Mouse (Mus musculus): ENCODE measurements around the gene Gm10192. TPM values are rescaled to one million over a fixed set of nuclear protein-coding genes. Genes with fewer than 3 reads are reported as not detected.
"Not testable (repeated sequence)": the region's sequence is repeated elsewhere in the genome, so short reads cannot be mapped to it uniquely, and the experiment has no call there.

The Gm10192 gene
- not detected in 2 replicates for polyA plus RNA-seq (2015; fragmentation: Nextera tagmentation; extraction: Ambion mirVana)

DNA sequence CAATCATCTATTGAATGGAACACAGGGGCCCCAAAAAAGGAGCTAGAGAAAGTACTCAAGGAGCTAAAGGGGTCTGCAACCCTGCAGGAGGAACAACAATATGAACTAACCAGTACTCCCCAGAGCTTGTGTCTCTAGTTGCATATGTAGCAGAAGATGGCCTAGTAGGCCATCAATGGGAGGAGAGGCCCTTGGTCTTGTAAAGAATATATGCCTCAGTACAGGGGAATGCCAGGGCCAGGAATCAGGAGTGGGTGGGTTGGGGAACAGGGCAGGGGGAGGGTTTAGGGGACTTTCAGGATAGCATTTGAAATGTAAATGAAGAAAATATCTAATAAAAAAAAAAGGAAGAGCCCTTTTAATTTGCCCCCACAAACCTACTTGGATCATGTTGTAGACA, at the start of gene Gm10192:
Gene Gm10192, minus strand, starts transcription at position 101 of the 400 bp plus-strand sequence.
- not testable (repeated sequence) for H3K4me2 ChIP-seq; H3K36me3 ChIP-seq; H3K27ac ChIP-seq; H3K4me1 ChIP-seq; H3K9ac ChIP-seq; H3K27me3 ChIP-seq; H3K4me3 ChIP-seq; H3K9me3 ChIP-seq; ATAC-seq (ENCODE audit: insufficient number of reproducible peaks, low FRiP score, low TSS enrichment, low read depth)

DNA sequence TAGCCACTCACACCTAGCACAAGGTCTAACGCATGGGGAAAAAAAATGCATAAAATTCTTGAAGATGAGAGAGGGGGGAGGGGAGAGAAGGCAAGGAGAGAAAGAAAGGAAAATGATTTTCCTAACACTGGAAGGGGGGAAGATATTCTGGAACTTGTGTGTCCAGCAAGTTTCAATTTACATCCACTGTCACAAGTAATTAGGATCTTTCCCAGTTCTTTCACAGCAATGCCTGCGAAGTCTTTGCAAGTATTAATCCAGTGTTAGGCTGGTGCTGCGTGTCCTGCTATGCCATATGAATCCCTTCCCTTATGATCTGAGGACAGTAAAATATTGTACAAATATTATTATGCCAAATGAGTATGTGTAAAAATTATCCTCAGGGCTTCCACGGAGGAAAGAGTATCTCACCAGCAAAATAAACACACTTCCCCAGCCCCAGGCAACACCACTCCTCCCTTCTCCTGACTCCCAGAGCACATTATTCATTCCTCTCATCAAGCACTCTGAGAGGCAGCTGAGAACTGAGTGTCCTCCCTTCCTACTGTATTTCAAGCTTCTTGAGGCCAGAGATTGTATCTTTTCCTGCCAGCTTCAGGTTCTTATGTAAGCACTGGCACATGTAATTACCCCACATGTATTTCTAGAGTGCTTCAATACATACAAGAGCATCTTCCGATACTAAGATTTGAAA, 47.6 kb upstream of the Gm10192 start:
- Histone ChIP-seq H3K4me3 (no peak overlapping the region), H3K27me3 (no peaks in the 10 kb centered on the region), H3K4me2 (no peak overlapping the region), H3K9ac (no peak overlapping the region), H3K36me3 (no peaks in the 10 kb centered on the region), H3K9me3 (no peaks in the 10 kb centered on the region), H3K27ac (no peak overlapping the region), H3K4me1 (no peaks in the 10 kb centered on the region)
- WGBS, result 57% methylated on average over 5 of the region's 5 CpGs
- no peak for ATAC-seq (ENCODE audit: insufficient number of reproducible peaks, low FRiP score, low TSS enrichment, low read depth)

GRCm38 (mm10) chr4:97219701-97220100, 36.7 kb upstream of the Gm10192 start:
- no peak for ATAC-seq (ENCODE audit: insufficient number of reproducible peaks, low FRiP score, low TSS enrichment, low read depth)
- WGBS, result 88% methylated on average over 2 of the region's 2 CpGs

GRCm38 (mm10) chr4:97217906-97218305, 34.9 kb upstream of the Gm10192 start:
- 83% methylated on average over 1 of the region's 1 CpGs for WGBS
- Histone ChIP-seq H3K27ac (no peak overlapping the region), H3K4me2 (no peak overlapping the region), H3K36me3 (no peaks in the 10 kb centered on the region), H3K27me3 (no peaks in the 10 kb centered on the region), H3K4me1 (no peaks in the 10 kb centered on the region), H3K4me3 (no peak overlapping the region), H3K9ac (no peak overlapping the region), H3K9me3 (no peaks in the 10 kb centered on the region)
- no peak for ATAC-seq (ENCODE audit: insufficient number of reproducible peaks, low FRiP score, low TSS enrichment, low read depth)

More at GRCm38 (mm10) chr4:97219701-97220100, 36.7 kb upstream of the Gm10192 start:
- H3K27ac ChIP-seq, result no peak overlapping the region
- H3K27me3 ChIP-seq, result no peaks in the 10 kb centered on the region
- H3K4me1 ChIP-seq, result no peaks in the 10 kb centered on the region
- no peak overlapping the region for H3K9ac ChIP-seq
- no peaks in the 10 kb centered on the region for H3K9me3 ChIP-seq
- H3K36me3 ChIP-seq, result no peaks in the 10 kb centered on the region
- H3K4me3 ChIP-seq, result no peak overlapping the region
- H3K4me2 ChIP-seq, result no peak overlapping the region

DNA sequence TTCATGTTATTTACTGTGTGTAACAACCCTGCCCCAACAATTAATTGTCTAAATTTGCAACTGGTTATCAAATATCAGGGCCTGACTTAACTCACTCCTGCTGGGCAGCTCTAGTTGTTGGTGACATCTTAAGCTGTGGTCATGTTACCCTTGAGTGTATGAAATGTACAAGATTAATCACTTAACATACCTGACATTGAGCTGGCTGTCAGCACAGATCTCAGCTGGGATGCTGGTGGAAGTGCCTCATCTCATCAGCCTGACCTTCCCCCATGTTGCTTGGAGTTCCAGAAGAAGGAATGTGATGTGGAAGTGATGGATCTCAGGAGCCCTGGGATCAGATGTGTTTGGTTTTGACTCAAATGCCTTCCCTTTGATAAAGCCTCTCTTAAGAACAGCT, 29.5 kb upstream of the Gm10192 start:
- no peaks in the 10 kb centered on the region for H3K36me3 ChIP-seq
- no peaks in the 10 kb centered on the region for H3K9me3 ChIP-seq
- ATAC-seq (ENCODE audit: insufficient number of reproducible peaks, low FRiP score, low TSS enrichment, low read depth), result no peak
- H3K4me2 ChIP-seq, result no peak overlapping the region
- H3K27ac ChIP-seq, result no peak overlapping the region
- H3K4me3 ChIP-seq, result no peak overlapping the region
- H3K4me1 ChIP-seq, result no peaks in the 10 kb centered on the region
- H3K27me3 ChIP-seq, result no peaks in the 10 kb centered on the region
- H3K9ac ChIP-seq, result no peak overlapping the region

DNA sequence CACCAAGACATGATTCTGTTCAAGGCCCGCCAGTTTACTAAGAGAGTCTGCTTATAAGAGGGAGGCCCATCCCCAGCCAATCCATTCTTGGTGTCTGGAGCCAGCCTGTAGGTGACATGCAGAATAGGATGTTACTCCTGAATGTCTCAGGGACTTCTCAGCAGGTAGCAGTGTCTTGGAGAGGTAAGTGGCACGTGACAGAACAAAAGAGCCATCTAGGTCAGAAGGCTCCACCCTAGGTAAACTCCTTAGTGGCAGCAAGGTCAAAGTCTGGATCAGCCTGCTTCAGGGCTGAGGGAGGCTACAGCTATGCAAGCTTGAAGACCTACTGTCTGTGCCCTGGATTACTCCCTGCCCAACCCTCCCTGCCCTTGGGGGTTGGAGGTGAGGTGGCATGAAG, 20.0 kb upstream of the Gm10192 start:
- H3K27me3 ChIP-seq; H3K36me3 ChIP-seq; H3K4me2 ChIP-seq; H3K9ac ChIP-seq; H3K9me3 ChIP-seq; ATAC-seq (ENCODE audit: insufficient number of reproducible peaks, low FRiP score, low TSS enrichment, low read depth); H3K4me3 ChIP-seq; H3K27ac ChIP-seq; H3K4me1 ChIP-seq: not testable (repeated sequence)
- 76% methylated on average over 2 of the region's 2 CpGs for WGBS

DNA sequence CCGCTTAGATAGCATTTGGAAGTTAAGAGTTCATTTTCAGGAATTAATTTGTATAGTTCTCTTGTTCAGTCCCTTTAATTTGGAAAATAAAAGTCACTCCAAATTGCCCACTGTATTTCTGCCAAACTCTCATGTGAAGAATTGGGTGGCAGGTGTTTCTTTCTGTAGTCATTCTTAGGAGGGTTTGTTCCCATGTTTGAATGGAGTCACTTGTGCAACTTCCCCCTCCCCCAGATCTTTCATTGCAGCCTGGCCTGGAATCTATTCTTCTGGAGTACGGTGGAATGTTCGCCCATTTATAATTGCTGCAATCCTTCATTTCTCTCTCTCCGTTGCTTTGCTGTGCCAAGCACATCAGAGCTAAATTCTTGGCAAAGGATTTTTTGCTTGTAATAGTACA, 10.2 kb upstream of the Gm10192 start:
- WGBS, result 24% methylated on average over 4 of the region's 4 CpGs
- no peaks in the 10 kb centered on the region for H3K9me3 ChIP-seq
- no peak overlapping the region for H3K27ac ChIP-seq
- H3K27me3 ChIP-seq, result no peaks in the 10 kb centered on the region
- no peak for ATAC-seq (ENCODE audit: insufficient number of reproducible peaks, low FRiP score, low TSS enrichment, low read depth)
- H3K36me3 ChIP-seq, result no peaks in the 10 kb centered on the region
- no peaks in the 10 kb centered on the region for H3K4me1 ChIP-seq
- no peak overlapping the region for H3K4me2 ChIP-seq
- no peak overlapping the region for H3K9ac ChIP-seq
- H3K4me3 ChIP-seq, result no peak overlapping the region

- Histone ChIP-seq H3K4me2 (no peak overlapping the region), H3K4me1 (no peaks in the 10 kb centered on the region), H3K36me3 (no peaks in the 10 kb centered on the region), H3K9me3 (no peaks in the 10 kb centered on the region), H3K9ac (no peak overlapping the region), H3K27ac (no peak overlapping the region), H3K27me3 (no peaks in the 10 kb centered on the region), H3K4me3 (no peak overlapping the region)
- WGBS, result 83% methylated on average over 2 of the region's 2 CpGs
- no peak for ATAC-seq (ENCODE audit: insufficient number of reproducible peaks, low FRiP score, low TSS enrichment, low read depth)
These were observed 9.6 kb upstream of the Gm10192 start for GRCm38 (mm10) chr4:97192601-97193000.

DNA sequence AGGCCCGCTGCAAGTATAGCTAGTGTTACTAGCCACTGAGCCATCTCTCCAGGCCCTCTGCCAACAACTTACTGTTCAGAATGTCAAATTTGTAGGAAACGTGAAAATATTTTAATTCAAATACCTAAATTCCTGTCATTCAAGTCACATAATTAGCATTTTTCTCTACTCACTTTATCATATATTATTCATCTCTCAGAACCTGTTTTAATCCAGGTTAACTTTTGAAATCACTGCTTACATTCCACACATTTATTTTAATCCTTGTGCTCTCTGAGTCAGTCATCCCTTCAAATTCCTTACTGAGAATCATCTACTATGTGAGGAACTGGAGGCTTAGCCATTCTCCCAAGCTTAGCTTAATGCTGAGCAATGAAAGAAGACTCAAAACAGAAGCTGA, 2.6 kb downstream of the Gm10192 start:
- H3K27ac ChIP-seq, result no peak overlapping the region
- H3K9ac ChIP-seq, result no peak overlapping the region
- 75% methylated on average over 2 of the region's 2 CpGs for WGBS
- no peaks in the 10 kb centered on the region for H3K27me3 ChIP-seq
- H3K4me3 ChIP-seq, result no peak overlapping the region
- H3K9me3 ChIP-seq, result no peaks in the 10 kb centered on the region
- H3K4me1 ChIP-seq, result no peaks in the 10 kb centered on the region
- ATAC-seq (ENCODE audit: insufficient number of reproducible peaks, low FRiP score, low TSS enrichment, low read depth), result no peak
- no peaks in the 10 kb centered on the region for H3K36me3 ChIP-seq
- no peak overlapping the region for H3K4me2 ChIP-seq

DNA sequence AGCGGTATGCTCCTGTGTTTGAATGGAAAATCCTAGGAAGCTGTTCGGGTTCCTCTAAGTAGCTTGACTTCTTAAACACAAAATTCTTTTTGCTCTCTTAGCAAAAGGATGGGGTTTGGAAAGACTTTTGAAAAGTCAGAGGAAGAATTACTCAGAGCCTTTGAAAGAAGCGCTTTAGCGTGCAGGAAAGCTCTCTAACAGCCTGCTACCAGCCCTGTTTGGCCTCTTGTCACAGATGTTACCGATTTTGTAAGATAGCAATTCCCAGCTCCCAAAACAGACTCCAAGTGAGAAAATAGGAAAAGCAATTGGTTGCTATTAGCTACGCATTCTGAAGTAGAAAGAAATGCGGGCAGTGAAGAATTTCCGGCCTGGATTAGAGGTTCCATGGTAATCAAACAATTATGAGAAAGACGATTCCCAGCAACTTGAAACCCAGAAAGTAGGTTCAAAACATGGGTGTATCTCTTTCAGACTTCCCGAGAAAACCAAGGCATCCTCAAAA, 26.1 kb downstream of the Gm10192 start:
- 0 out of 2 replicates have a peak overlapping the region, but pooled peaks have one; percentile 43 for H3K27ac ChIP-seq
- no peak overlapping the region for H3K9ac ChIP-seq
- no peak overlapping the region for H3K4me2 ChIP-seq
- 39% methylated on average over 10 of the region's 10 CpGs for WGBS
- no peak overlapping the region for H3K4me3 ChIP-seq
- no peaks in the 10 kb centered on the region for H3K27me3 ChIP-seq
- ATAC-seq (ENCODE audit: insufficient number of reproducible peaks, low FRiP score, low TSS enrichment, low read depth), result no peak
- H3K4me1 ChIP-seq, result peaks cover 5% of the 10 kb centered on the region; the same call in 1 of the 2 replicates
- no peaks in the 10 kb centered on the region for H3K9me3 ChIP-seq
- no peaks in the 10 kb centered on the region for H3K36me3 ChIP-seq

GRCm38 (mm10) chr4:97156084-97156483, 26.9 kb downstream of the Gm10192 start:
- Histone ChIP-seq H3K27me3 (no peaks in the 10 kb centered on the region), H3K36me3 (no peaks in the 10 kb centered on the region), H3K27ac (no peak overlapping the region), H3K4me1 (peaks cover 5% of the 10 kb centered on the region; the same call in 1 of the 2 replicates), H3K9ac (no peak overlapping the region), H3K4me3 (no peak overlapping the region), H3K9me3 (no peaks in the 10 kb centered on the region), H3K4me2 (no peak overlapping the region)
- ATAC-seq (ENCODE audit: insufficient number of reproducible peaks, low FRiP score, low TSS enrichment, low read depth), result no peak
- 59% methylated on average over 3 of the region's 3 CpGs for whole genome bisulfite sequencing

DNA sequence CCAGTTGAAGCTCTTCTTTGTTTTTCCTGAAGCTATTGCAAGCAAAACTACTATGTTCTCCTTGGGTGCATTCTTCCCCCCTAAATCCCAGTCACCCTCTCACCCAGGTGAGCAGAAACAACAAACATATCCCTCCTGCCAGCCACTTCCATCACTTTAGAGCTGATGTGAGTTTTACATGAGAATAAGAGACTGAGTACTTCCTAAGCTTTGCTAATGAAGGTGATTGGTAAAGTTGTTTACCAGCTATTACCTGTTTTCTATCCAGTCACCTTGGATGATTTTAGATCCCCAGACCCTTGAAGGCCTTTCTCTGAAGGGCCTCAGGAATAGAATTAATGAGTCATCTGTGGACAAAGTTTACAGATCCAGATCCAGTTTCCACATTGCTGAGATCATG, 29.4 kb downstream of the Gm10192 start:
- H3K9me3 ChIP-seq, result no peaks in the 10 kb centered on the region
- H3K4me3 ChIP-seq, result no peak overlapping the region
- no peaks in the 10 kb centered on the region for H3K36me3 ChIP-seq
- H3K27ac ChIP-seq, result no peak overlapping the region
- H3K9ac ChIP-seq, result no peak overlapping the region
- H3K27me3 ChIP-seq, result no peaks in the 10 kb centered on the region
- no peak overlapping the region for H3K4me2 ChIP-seq
- H3K4me1 ChIP-seq, result peaks cover 5% of the 10 kb centered on the region; the same call in 1 of the 2 replicates
- no peak for ATAC-seq (ENCODE audit: insufficient number of reproducible peaks, low FRiP score, low TSS enrichment, low read depth)

GRCm38 (mm10) chr4:97142484-97142883, 40.5 kb downstream of the Gm10192 start:
- WGBS, result 89% methylated on average over 2 of the region's 2 CpGs
- Histone ChIP-seq H3K27ac (no peak overlapping the region), H3K36me3 (no peaks in the 10 kb centered on the region), H3K4me3 (no peak overlapping the region), H3K9ac (no peak overlapping the region), H3K4me2 (no peak overlapping the region), H3K27me3 (no peaks in the 10 kb centered on the region), H3K9me3 (no peaks in the 10 kb centered on the region), H3K4me1 (no peaks in the 10 kb centered on the region)
- no peak for ATAC-seq (ENCODE audit: insufficient number of reproducible peaks, low FRiP score, low TSS enrichment, low read depth)

All from limb, embryonic 15.5 days (tissue).